Mouse (Mus musculus) embryonic stem cell, embryonic (primary cell): ENCODE results near the gene Akap8l.

ENCODE experiments used
- CTCF ChIA-PET, 4 experiments: fragments of 300-600 bp in 2 of 4; fragments of 350-600 bp in 2 of 4; sonication (Branson Sonifier 250); formaldehyde crosslinking; loops; one replicate each; lab custom pipeline; 2022; ENCODE audit warnings: inconsistent platforms in 2 of 4; lab: Charles Lee
- POLR2A ChIA-PET, 4 experiments: fragments of 300-600 bp in 2 of 4; fragments of 350-600 bp in 2 of 4; sonication (Branson Sonifier 250); formaldehyde crosslinking; loops; one replicate each; lab custom pipeline; 2022; ENCODE audit warnings: antibody characterized with exemption in 4 of 4, inconsistent platforms in 1 of 4; lab: Charles Lee

Gene Akap8l

GRCm38 (mm10) chr17:32350382-32350983 is at the start of gene Akap8l:
Gene Akap8l (minus strand): TSS chr17:32350607.
- CTCF ChIA-PET = interaction anchor here (0.5 to 2.9 kb wide), 18 partner anchors 13 to 1535 kb away, joined by 3 to 17 read pairs (median 5); partner anchors contain the start of genes Akap8 (in 1 of the 4), Ephx3 (in 1 of the 4) and Wiz (in 1 of the 4)
- POLR2A ChIA-PET = interaction anchor here (0.5 to 7.5 kb wide), 78 partner anchors 9 to 539 kb away, joined by 3 to 112 read pairs (median 4); partner anchors contain the start of genes Akap8 (in 4 of the 4), Ephx3 (in 2 of the 4), Wiz (in 2 of the 4) and Brd4 (in 1 of the 4)

DNA sequence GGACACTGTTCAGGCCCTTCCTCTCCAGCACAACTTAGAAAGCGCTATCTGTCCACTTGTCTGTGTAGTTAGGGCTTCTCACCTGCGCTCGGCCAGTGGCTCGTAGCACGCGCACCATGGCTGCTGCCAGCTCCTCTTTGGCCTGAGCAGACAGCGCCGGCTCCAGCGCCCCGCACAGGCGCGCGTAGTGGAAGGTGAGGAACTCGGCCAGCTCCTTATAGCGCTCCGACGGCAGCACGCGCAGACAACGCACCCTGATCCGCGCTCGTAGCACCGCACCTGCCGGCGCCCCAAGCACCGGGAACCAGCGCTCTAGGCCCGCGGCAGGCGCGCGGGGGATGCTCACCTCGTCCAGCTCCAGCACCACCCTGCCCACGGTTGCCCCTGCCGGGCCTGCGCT is 45.9 kb upstream of the Akap8l start:
- ChIA-PET POLR2A (interaction anchor here in 3 of 4 experiments (0.5 to 2.3 kb wide), 14 partner anchors 9 to 1458 kb away, joined by 3 to 7 read pairs (median 3); partner anchors contain the start of gene Akap8l (in 1 of the 3)), CTCF (interaction anchor here (0.6 to 2.2 kb wide), 9 partner anchors 9 to 133 kb away, joined by 3 to 13 read pairs (median 4); no protein-coding TSS in a partner anchor)

DNA sequence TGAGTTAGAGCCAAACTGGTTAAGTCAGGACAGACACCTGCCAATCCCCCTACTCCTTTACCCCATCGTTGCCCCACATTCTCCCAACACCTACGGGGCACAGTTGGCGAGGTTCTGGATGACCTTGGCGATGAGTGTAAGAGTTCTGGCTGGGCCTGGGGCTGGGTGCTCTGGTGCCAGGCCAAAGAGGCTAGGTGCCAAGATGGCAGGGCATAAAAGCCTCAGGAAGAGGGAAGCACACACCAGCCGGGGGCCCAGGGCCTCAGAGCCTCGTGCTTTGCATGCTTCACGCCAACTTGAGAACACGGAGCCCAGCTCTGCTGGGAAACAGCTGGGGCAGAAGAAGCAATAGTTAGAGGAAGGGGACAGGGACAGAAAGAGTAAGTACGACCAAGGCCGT is 43.5 kb upstream of the Akap8l start:
- CTCF ChIA-PET = no interaction called here
- POLR2A ChIA-PET = interaction anchor here in 1 of 4 experiments (1.1 kb wide), 1 partner anchor 10 kb away, joined by 3 read pairs; the partner anchor contains the start of gene Rasal3

DNA sequence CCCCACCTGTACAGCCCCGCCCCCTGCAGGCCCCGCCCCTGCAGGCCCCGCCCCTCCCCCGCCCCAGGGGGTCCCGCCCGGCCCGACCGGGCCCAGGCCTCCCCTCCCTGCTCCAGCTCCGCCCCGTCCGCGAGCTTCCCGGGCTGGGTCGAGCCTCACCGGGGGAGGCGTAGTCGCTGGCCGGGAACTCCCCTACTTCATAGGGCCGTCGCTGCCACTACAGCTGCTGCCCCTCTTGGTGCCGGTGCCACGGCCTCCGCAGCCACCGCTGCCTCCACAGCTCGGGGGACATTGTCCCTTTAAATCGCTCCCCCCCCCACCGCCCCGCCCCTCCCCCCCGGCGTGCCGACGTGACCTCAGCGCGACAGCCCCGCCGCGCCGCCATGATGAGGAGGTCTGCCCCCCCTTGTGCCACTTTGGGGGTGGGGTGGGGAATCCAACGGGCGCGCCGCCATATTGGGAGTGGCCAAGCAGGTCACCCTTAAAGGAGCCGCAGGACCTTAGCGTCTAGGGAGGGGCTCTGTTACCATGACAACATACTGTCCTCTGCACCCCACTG is 38.8 kb upstream of the Akap8l start, which contains the start of gene Wiz:
Wiz (minus strand) TSS at position 339 of the 559 bp plus-strand sequence.
- ChIA-PET POLR2A (interaction anchor here in 3 of 4 experiments (0.6 to 2.1 kb wide), 15 partner anchors 12 to 1344 kb away, joined by 3 to 10 read pairs (median 4); partner anchors contain the start of genes Akap8l (in 2 of the 3) and Cyp4f17 (in 1 of the 3)), CTCF (interaction anchor here in 2 of 4 experiments (0.6 to 1.0 kb wide), 7 partner anchors 12 to 246 kb away, joined by 3 to 5 read pairs (median 3); partner anchors contain the start of gene Akap8l (in 1 of the 2))

DNA sequence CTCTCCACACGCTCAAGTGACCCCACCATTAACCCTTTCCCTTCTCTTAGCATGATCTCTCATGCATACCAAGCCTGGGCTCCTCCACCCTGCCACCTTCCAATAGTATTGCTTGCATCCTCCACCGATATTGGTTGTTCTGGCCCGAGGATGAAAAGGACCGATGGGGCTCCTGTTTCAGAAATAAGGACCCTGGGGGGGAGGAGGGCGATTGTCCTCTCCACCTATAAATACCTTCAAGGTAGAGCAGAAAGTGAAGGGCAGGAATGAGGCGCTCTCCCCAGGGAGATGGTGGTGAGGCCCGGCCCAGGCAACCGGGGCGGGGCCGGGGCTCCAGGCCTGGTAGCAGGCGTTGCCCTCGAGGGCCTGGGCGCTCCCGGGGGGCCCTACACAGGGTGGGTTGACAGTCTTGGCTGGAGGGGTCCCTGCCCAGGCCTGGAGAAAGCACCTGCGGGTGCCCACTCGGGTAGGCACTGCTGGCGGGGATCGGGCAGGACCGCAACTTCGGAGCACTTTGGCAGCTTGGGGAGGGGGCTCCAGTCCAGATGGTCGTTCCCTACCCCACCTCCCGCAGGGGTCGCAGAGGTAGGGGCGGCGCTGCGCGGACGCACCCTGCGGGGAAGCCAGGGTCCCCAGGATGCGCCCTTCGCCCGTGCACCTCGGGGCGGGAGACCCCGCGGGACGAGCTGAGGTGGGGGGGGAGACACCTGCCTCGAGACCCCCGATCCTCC is 38.1 kb upstream of the Akap8l start:
- ChIA-PET CTCF (interaction anchor here in 2 of 4 experiments (0.6 to 1.9 kb wide), 9 partner anchors 8 to 245 kb away, joined by 3 to 13 read pairs (median 3); partner anchors contain the start of gene Akap8l (in 1 of the 2)), POLR2A (interaction anchor here in 2 of 4 experiments (0.6 to 2.1 kb wide), 15 partner anchors 11 to 1343 kb away, joined by 3 to 10 read pairs (median 5); partner anchors contain the start of genes Akap8l (in 2 of the 2) and Cyp4f17 (in 1 of the 2))

GRCm38 (mm10) chr17:32387986-32388369 is 37.6 kb upstream of the Akap8l start:
- POLR2A ChIA-PET = interaction anchor here in 2 of 4 experiments (0.9 to 2.0 kb wide), 11 partner anchors 8 to 67 kb away, joined by 3 to 10 read pairs (median 4); partner anchors contain the start of genes Akap8 (in 1 of the 2) and Akap8l (in 1 of the 2)
- CTCF ChIA-PET = interaction anchor here in 2 of 4 experiments (0.9 to 1.9 kb wide), 7 partner anchors 8 to 257 kb away, joined by 3 to 13 read pairs (median 7); partner anchors contain the start of genes Akap8 (in 1 of the 2) and Akap8l (in 1 of the 2)

DNA sequence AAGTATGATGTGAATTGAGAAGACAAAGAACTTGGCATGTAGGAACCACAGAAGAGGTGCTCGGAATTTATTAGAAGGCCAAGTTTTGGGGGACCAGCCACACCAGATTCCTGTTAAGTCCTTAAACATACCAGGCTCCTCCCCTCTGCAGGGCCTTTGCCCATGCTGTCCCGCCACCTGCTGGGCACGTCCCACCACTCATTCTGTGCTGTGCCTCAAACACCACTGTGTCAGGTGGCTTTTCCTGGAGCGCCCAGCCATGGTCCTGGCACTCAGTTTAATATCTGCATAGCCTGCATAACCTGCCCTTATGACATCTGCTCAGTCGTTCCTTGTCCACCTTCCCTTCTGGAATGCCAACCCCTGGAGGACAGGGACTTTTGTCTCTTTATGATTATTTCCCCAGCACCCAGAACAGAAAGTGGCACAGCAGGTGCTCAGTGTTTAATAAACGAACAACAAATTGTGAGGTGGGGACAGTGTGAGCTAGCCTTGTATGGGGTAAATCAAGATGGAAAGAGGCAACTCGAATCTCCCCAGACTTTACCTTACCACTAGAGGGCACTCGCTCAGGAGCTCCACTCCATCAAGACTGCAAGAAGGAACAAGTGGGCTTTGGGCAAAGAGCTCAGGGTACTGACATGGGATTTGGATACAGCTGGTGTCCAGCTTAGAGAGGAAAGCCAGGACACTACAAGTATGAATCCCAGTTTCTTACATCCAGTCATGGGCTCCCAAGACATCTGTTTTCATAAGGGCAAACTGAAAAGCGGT is 36.4 kb upstream of the Akap8l start:
- ChIA-PET POLR2A (interaction anchor here in 3 of 4 experiments (0.5 to 2.0 kb wide), 19 partner anchors 9 to 677 kb away, joined by 3 to 10 read pairs (median 4); partner anchors contain the start of genes Akap8 (in 1 of the 3), Akap8l (in 1 of the 3) and Cyp4f39 (in 1 of the 3)), CTCF (interaction anchor here (0.5 to 1.9 kb wide), 39 partner anchors 9 to 1479 kb away, joined by 3 to 13 read pairs (median 4); partner anchors contain the start of genes Akap8l (in 2 of the 4), Akap8 (in 1 of the 4), Cyp4f39 (in 1 of the 4) and Rasal3 (in 1 of the 4))

- ChIA-PET CTCF (interaction anchor here in 1 of 4 experiments (0.5 kb wide), 1 partner anchor 73 kb away, joined by 6 read pairs; no protein-coding TSS in a partner anchor), POLR2A (interaction anchor here in 2 of 4 experiments (0.6 to 2.4 kb wide), 7 partner anchors 16 to 944 kb away, joined by 3 to 7 read pairs (median 4); partner anchors contain the start of gene Akap8l (in 1 of the 2))
These were observed 33.3 kb upstream of the Akap8l start for GRCm38 (mm10) chr17:32383661-32384060.

DNA sequence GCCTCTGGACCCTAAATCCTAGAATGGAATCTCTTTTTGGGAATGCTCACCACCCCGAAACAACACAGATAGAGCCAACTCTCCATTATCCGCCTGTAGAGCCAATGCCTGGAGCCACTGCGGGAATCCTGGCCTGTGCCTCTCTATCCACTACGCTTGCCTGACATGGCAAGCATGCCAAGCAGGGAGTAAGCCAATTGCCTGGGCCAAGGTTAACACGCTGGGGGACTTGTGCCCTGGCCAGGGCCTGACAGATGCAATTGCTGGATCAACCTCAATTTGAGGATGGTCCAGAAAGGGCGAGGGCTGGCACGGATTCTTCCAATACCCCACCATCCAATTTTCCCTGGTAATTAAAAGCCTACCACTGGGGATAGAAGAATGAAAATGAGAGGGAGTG is 32.2 kb upstream of the Akap8l start:
- CTCF ChIA-PET = interaction anchor here in 1 of 4 experiments (0.6 kb wide), 1 partner anchor 31 kb away, joined by 5 read pairs; no protein-coding TSS in a partner anchor
- POLR2A ChIA-PET = interaction anchor here in 2 of 4 experiments (0.9 to 2.5 kb wide), 8 partner anchors 9 to 98 kb away, joined by 3 to 9 read pairs (median 4); partner anchors contain the start of genes Akap8l (in 1 of the 2) and Brd4 (in 1 of the 2)

- ChIA-PET CTCF (no interaction called here), POLR2A (interaction anchor here in 2 of 4 experiments (0.7 to 1.7 kb wide), 5 partner anchors 9 to 91 kb away, joined by 3 to 9 read pairs (median 4); no protein-coding TSS in a partner anchor)
These were observed 28.4 kb upstream of the Akap8l start for GRCm38 (mm10) chr17:32378786-32379185.

DNA sequence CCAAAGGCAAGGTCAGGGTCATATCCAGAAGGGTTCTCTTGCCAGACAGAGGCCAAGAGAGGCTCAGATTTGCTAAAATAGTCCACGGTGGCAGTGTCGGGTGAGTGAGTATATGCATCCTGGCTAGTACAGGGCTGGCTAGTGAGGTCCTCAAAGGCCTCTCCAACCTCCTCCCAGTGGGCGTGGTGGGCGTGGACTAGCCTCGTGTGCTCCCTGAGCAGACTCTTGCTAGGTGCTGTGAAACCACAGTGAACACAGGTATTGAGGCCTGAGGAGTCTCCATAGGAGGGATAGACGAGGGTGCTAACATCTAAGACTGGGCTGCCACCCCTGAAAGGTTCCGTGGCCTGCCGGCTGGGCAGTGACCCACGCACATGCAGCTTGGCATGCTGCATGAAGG is 26.7 kb upstream of the Akap8l start:
- CTCF ChIA-PET = interaction anchor here in 2 of 4 experiments (0.6 to 1.1 kb wide), 3 partner anchors 10 to 12 kb away, joined by 3 to 4 read pairs (median 3); partner anchors contain the start of gene Wiz (in 1 of the 2)

GRCm38 (mm10) chr17:32376475-32376874 is 26.1 kb upstream of the Akap8l start:
- POLR2A ChIA-PET = interaction anchor here in 3 of 4 experiments (0.7 to 2.4 kb wide), 8 partner anchors 9 to 26 kb away, joined by 3 to 10 read pairs (median 4); partner anchors contain the start of genes Akap8l (in 1 of the 3) and Wiz (in 1 of the 3)
- CTCF ChIA-PET = interaction anchor here in 1 of 4 experiments (0.7 kb wide), 1 partner anchor 11 kb away, joined by 3 read pairs; no protein-coding TSS in a partner anchor

More for the DNA sequence above, 26.7 kb upstream of the Akap8l start:
- POLR2A ChIA-PET = interaction anchor here in 3 of 4 experiments (0.5 to 2.4 kb wide), 14 partner anchors 8 to 55 kb away, joined by 3 to 10 read pairs (median 4); partner anchors contain the start of genes Akap8l (in 2 of the 3) and Wiz (in 1 of the 3)

GRCm38 (mm10) chr17:32368991-32369578 is 18.7 kb upstream of the Akap8l start:
- ChIA-PET CTCF (interaction anchor here in 1 of 4 experiments (1.0 kb wide), 1 partner anchor 18 kb away, joined by 3 read pairs; no protein-coding TSS in a partner anchor), POLR2A (interaction anchor here in 1 of 4 experiments (0.7 to 1.5 kb wide), 3 partner anchors 12 to 20 kb away, joined by 3 to 5 read pairs (median 4); partner anchors contain the start of gene Wiz)

GRCm38 (mm10) chr17:32367706-32368105 is 17.3 kb upstream of the Akap8l start:
- POLR2A ChIA-PET = interaction anchor here in 2 of 4 experiments (0.9 to 9.4 kb wide), 7 partner anchors 9 to 18 kb away, joined by 3 to 112 read pairs (median 5); partner anchors contain the start of gene Akap8l (in 2 of the 2)
- CTCF ChIA-PET = interaction anchor here in 1 of 4 experiments (0.7 kb wide), 1 partner anchor 1107 kb away, joined by 3 read pairs; no protein-coding TSS in a partner anchor

DNA sequence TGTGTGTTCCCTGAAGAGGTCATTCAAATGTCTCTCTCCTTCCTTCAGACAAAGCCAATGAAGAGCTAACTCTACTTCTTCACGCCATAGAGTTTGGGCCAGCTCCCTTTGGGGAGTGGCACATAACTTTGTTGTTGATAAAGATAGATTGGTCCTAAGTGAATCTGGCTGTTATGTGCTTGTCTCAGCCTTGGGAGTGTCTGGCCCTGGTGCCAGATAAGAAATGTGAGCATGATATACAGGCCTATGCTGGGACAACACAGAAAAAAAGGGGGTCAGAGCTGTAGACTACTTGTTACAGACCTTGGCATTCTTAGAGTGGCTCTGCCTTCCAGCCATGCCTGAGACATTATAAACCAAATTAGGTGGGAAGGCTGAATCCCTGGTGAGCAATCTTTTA is 14.9 kb upstream of the Akap8l start:
- CTCF ChIA-PET = interaction anchor here in 2 of 4 experiments (0.5 to 1.9 kb wide), 5 partner anchors 11 to 1840 kb away, joined by 3 to 10 read pairs (median 8); partner anchors contain the start of gene Akap8l (in 1 of the 2)
- POLR2A ChIA-PET = interaction anchor here in 3 of 4 experiments (0.6 to 9.4 kb wide), 34 partner anchors 9 to 601 kb away, joined by 3 to 112 read pairs (median 4); partner anchors contain the start of genes Akap8 (in 2 of the 3), Akap8l (in 2 of the 3), Brd4 (in 1 of the 3) and Wiz (in 1 of the 3)
